Mouse (Mus musculus) kidney, adult 11 months (tissue): Measurements from ENCODE around the gene Exosc3.
"Not testable (repeated sequence)": the region's sequence is repeated elsewhere in the genome, so short reads cannot be mapped to it uniquely, and the experiment has no call there.

Source experiments
- DNase-seq: peaks from one replicate; pipeline ENCODE4 v3.0.0; 2022

Gene Exosc3

DNA sequence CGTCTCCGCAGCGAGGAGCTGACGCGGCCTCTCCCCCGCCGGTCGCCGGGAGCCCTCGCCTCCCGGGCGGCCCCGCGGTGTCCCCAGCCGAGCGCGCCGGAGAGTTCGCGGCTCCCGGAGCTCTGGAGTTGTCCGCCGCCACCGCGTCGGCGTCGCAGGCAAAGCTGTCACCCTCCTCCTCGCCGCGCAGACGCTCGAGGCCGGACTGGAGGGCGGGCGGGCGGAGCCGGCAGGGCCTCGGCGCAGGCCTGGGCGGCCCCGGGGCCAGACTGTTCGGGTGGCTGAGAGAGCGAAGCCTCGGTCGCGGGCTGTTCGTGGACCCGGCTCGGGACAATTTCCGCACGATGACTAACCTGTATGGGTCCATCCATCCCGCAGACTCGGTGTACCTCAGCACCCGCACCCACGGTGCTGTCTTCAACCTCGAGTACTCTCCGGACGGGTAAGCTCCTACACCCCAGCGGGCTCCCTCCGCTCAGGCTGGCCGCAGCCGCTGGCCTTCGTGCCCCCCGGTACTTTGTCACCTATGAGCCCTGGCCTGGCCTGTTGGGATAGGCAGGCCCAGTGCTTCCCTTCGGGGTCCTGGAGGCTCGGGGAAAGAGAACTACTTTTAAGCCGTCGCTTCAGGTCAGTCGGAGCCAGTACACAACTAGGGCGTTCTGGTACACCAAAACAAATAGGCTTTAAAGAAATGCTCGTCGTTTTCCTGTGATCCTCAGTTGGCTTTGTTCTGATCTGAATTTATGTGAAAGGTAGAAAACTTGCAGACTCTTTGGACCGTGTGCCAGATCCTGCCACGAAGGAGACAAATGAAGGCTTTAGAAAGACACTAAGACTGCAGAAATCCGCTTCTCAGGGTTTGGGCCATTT lies at the start of gene Exosc3:
Exosc3 (minus strand) TSS at position 447 of the 870 bp plus-strand sequence.
- DNase-seq: peak; percentile 34

DNA sequence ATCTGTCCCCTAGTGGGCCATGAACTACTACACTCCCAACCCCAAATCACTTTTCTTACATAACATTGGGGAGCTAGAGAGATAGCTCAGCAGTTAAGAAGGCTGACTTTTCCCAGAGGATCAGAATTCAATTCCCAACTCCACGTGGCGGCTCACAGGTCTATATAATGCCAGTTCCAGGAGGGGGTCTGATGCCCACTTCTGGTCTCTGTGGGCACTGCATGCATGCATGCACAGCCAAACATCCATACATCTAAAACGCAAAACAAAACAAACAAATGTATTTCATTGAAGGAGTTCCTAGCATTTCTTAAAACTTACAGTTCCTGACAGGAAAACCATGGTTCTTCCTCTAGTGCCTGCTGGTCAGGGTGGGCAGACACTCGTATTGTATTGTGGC lies 49.6 kb upstream of the Exosc3 start:
- DNase-seq: no peak

DNA sequence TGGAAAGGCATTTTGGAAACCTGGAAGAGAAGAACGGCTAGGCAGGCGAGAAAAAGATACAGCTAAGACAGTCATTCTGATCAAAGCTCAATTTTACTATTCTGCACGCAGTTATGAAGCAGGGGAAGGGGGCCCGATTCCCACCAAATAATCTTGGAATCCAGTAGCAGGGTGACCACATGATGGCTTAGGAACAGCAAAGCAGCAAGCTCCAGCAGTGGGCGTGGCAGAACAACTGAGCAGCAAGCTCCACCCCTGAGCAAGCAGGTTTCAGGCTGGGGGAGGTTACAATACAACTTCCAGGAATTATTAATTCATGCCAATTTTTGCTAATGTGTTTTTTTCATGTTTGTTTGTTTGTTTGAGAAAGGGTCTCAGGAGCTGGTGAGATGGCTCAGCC lies 44.8 kb upstream of the Exosc3 start:
- DNase-seq: not testable (repeated sequence)

DNA sequence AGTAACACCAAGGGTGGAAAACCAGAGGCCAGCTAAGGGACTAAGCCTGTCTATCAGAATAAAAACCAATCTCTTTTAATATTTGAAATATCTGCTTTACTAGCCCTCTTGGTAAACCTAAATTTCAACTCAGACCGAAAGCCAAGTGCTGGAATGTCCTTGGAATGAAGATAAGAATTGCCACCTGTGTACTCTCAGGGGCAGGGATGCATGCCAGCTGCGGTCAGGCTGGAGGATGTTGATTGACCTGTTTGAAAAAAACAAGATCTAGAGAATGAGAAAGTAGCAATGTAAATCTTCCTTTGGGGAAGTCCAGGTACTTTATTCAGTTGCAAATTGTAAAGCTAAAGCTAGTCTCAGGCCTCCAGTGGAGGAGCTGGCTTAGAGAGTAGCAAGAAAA lies 39.6 kb upstream of the Exosc3 start:
- DNase-seq: not testable (repeated sequence)

DNA sequence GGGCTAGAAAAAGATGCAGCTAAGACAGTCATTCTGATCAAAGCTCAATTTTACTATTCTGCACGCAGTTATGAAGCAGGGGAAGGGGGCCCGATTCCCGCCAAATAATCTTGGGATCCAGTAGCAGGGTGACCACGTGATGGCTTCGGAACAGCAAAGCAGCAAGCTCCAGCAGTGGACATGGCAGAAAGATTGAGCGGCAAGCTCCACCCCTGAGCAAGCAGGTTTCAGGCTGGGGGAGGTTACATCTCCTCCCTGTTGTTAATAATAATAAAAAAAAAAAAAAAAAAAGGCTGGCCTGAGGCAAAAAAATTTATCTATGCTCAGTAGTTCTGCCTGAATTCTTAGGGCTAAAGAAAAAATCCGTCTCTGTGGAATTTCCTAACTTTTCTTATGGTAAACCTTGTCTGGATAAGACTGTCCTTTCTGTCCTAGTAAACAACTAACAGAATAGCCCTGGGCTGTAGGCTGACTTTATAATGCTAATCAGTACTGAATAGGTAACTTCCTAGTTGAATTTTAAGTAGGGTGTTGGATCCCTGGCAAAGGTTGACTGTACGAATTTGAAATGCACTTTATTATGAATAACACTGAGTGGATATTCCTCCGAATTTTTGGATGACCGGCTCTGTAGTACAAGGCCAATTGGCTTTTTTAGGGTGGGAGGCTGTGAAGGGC lies 38.5 kb upstream of the Exosc3 start:
- DNase-seq: peak; percentile 51

DNA sequence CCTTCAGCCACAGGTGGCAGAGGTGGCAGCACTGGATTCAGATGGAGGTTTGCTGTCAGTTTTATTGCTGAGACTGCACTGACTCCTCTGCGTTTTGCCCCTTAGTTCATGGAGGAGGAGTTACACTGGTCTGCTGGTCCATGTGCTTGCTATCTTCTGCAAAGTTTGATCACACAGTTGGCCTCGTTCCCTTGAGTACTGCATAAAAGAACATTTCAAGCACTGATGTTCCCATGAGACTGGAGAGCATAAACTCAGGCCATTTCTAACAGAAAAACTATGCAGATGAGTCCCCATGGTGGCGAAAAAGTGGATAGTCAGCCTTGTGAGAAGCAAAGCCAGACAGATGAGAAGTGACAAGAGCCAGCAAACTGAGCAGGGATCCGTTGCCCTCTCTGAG lies 34.0 kb upstream of the Exosc3 start:
- no peak for DNase-seq

DNA sequence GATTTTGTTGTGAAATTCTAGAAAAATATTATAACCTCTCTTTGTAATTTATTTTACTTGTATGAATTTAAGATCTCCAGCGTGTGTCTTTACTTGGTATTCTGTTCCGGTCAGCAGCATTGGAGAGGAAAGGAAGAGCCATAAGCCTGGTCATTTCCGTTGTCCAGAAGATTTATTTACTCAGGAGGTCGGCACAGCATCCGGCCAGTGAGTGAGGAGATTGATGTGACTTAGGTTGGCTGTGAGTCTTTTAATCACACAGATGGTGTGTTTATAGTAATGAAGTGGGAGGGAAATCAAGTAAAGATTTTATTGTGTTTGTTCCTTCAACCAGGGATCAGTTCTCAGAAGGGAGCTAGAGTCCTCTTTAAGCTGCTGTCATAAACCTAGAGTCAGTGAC lies 32.3 kb upstream of the Exosc3 start:
- DNase-seq: no peak

DNA sequence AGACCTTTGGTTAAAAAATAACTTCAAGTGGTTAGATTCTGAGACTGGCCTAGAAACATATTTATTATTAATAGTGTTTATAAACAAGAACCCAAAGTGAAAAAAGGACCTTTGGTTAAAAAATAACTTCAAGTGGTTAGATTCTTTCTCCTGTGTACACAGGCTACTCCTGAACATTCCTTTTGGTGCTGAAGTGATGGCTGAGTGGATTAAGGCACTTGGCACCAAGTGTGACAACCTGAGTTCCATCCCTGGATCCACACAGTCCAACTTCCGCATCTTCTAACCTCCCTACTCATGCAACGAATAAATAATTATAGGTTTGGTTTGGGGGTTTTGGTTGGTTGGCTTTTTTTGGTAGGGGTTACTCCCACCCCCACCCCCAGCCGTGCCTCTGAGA lies 28.7 kb upstream of the Exosc3 start:
- no peak for DNase-seq

DNA sequence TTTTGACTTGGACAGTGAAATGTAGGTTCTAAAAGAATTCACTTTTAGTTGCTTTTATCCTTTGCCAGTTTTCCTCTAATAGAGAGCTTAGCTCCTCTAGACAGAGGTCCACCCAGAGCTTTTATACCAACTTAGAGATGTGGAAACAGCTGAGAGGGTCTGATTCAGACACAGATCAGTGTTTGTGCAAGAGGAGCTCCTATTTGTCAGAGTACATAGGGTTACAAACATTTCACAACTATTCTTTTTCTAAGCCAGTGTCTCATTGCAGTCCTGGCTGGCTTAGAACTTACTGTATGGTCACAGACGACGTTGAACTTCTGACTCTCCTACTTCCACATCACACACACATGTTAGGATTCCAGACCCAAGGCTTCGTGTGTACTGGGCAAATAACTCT lies 14.1 kb upstream of the Exosc3 start:
- DNase-seq: no peak

DNA sequence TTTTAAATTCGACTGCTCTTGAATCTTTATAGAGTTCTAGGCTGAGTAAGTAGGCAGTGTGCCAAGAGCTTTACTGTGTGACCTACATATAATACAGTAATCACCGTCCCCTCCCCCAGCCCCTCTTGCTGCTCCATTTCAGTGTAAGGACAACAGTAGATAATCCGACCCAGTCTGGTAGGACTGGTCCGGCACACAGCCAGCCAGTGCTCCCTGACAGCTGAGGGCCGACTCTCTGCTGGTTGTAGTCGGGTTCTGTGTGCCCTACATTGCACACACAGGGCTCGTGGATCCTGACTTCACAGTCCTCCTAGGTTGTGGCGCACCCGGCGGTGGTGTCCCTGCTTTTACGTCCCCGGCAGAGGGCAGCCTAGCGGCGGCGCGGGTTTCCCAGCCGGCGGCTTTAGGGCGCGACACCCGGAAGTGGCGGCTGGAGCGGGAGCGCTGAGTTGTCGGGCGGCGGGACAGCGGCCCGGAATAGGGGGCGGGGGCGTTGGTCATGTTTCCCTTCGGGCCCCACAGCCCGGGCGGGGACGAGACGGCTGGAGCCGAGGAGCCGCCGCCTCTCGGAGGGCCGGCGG lies 773 bp downstream of the Exosc3 start, which contains the start of gene Dcaf10:
Dcaf10 (plus strand) TSS at position 433 of the 581 bp plus-strand sequence.
- peak; percentile 87 for DNase-seq

DNA sequence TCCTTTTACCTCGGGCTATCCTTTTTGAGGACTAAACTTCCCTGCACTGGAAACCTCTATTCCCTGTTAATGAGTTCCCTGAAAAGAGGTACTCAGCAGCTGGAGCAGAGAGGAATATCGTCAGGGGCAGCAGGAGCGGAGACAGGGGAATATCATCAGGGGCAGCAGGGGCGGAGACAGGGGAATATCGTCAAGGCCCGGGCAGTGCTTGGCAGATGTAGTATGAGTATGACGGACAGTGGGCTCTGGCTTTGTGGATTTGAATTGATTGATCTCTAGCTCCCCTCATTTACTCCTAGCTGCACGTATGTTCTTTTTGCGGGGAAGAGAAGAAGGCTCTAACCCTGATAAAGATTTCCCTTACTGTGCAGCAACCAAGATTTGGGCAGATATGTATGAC lies 1.3 kb downstream of the Exosc3 start:
- no peak for DNase-seq

DNA sequence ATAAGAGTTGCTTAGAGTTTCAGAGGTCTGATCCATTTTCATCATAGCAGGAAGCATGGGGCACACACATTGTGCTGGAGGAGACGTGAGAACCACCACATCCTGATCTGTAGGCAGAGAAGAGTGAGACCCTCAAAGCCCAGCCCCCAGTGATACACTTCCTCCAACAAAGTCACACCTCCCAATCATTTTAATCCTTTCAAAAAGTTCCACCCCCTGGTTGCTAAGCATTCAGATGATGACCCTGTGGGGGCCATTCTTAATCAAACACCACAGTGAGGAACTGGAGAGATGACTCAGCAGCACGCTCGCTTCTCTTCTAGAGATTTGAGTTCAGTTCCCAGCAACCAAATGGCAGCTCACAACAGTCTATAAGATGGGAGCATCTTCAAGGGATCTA lies 10.1 kb downstream of the Exosc3 start:
- no peak for DNase-seq

DNA sequence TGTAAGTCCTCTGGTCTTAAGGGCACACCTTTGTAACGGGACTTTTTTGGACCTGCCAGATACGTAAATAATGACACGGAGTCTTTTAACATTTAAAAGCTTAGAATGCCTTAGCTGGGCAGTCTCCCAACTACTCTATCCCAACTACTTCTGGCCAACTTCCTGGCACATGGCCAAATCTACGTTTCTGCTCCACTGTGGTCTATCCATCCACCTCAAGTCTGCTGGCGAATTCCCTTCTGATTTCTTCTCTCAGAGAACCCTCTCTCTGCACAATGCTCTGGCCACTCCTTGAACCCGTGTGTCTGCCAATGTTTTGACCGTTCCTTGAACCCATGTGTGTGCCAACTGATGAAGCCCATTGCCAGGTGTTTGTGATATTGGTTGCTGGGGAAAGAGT lies 11.4 kb downstream of the Exosc3 start:
- no peak for DNase-seq

DNA sequence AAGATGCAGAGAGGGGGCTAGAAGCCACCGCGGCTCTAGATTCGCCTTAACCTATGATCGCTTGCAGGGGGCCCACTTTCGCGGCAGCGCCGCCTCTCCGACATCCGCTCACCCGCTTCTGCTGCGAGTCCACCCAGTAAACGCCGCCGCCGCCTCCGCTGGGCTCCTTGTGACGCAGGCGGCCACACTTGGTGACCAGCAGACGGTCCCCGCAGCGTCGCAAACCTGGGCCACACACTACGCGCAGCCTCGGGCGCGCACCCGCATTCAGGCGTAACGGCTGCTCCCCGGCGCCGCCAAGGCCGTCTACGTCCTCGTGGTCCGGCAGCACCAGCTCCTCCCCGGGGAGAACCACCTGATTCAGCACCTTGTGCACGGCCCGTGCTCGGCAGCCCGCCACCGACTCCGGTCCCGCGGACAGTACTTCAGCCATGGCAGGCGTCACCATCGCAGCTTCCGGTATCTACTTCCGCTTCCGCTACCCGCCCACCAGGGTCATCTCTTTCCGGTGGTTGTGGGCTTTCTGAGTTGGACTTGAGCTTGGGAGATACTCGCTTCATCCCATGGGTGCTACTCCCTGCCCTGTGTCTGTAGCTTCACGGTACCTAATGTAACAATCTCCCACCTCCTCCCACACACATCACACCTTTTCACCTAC lies 22.2 kb downstream of the Exosc3 start:
- DNase-seq: peak; percentile 88

DNA sequence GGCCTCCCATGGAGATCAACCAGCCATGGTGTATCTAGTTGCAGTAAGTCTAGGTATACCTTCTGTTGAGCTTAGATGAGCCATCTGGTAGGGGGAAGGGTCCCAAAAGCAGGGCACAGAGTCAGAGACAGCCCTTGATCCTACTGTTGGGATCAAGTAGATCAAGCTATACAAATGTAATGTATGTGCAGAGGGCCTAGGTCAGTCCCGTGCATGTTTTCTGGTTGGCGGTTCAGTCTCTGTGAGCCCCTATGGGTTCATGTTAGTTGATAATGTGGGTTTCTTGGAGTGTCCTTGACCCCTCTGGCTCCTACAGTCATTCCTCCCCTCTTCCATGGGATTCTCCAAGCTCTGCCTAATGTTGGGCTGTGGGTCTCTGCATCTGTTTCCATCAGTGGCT lies 31.5 kb downstream of the Exosc3 start:
- DNase-seq: no peak

DNA sequence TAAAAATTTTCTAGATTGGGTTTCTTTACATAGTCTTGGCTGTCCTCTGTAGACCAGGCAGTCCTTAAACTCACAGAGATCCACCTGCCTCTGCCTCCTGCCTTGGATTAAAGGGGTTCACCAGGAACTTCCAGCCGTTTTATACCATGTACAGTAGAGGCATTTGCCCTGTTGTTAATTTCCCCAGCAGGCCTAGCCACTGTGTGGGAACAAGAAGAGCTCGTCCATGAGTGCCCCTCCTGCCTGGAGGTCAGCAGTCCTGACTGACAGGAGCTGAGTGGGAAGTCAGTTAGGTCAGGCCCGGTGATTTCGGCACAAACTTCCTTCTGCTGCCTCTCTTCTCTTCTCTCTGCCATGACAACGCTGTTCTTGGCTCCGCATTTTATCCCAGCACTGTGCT lies 33.9 kb downstream of the Exosc3 start:
- DNase-seq: no peak

DNA sequence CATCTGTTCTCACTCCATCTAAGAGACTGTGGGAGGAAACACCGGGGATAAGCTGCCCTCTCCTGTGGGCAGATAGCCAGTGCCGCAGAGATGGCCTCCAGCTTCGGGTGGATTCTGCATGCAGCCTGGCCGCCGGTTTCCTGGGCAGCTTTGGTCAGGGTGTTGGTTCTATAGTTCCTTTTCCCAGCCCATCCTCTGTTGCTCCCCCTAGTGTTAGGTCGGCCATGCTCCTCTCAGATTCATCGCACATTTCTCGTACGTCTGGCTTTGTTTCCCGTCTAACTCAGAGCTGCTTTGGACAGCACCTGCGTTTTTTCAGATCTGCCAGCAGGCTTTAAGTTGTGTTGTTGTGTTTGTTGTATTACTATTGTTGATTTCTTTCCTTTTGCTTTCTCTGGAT lies 34.5 kb downstream of the Exosc3 start:
- DNase-seq: no peak

DNA sequence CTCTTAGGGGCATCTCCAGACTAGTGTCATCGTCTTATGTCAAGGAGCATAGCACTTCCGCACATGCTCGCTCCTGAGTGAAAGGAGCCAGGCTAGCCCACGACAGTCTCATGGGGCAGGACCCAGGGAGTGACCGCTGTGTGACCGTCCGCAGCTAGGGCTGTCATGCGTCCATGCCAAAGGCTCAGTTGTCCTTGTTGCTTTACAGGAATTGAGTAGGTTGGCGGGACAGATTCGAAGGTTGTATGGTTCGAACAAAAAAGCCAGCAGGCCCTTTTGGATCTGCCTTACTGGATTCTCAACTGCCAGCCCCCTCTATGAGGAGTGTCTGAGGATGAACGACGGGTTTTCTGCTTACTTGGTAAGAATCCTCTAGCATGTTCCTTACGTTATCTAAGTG lies 37.0 kb downstream of the Exosc3 start:
- no peak for DNase-seq

DNA sequence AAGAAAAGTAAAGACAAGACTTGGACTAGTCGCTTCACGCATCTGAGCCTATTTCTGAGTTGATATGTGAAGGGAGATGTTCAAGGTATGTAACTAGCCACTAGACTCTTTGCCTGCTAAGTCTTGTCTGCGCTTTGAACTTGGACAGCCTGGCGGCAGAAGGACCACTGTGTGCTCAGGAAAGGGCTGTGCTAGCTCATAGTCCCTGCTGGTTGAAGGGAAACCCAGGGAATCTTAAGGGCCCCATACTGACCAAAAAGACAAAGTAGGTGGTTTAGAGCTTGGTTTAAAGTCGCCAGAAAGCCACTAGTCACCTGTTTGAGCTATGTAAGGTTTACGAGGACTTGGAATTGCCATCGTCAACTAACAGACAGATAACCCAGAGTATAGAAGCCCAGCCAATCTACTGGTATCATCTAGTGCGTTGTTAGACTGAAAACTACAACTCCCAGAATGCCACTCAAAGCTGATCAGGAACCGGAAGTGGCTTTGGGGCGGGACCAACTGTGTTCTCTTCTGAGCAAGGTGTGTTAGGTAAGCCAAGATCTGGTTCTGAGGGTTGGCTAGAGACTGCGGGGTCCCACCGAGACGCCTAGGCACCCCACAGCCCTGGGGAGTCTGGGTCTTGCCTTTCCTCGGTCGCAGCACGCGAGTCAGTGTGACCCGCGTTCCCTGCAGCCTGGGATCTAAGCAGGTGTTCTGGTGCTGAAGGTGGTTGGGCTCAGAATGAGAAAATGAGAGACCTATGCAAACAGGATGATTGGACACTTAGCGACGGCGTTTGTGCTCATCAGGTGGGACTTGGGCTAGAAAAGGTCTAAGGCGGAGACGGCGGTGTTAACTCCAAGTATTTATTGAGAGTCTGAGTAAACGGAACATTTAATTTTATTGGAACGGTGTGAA lies 45.6 kb downstream of the Exosc3 start, which contains the start of gene Trmt10b:
Trmt10b (plus strand) TSS at position 466 of the 903 bp plus-strand sequence.
- peak; percentile 75 for DNase-seq

DNA sequence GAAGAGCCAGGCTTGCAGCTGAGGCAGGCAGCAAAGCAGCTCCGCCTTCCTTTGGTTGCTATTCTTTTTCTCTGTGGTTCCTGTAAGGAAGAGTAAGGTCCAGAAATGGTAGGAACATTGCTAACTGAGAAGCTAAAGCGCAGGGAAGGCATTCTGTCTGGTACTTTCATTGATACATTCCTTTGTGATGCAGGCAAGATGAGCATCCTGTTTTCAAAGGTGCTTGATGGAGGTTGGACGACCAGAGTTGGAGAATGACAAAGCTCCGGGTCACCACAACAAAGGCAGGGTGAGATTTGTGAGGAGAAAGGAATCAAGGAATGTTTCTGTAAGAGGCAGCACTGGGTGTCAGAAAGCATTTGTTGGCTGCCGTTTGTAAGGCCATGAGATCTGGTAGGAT lies 54.6 kb downstream of the Exosc3 start:
- no peak for DNase-seq

DNA sequence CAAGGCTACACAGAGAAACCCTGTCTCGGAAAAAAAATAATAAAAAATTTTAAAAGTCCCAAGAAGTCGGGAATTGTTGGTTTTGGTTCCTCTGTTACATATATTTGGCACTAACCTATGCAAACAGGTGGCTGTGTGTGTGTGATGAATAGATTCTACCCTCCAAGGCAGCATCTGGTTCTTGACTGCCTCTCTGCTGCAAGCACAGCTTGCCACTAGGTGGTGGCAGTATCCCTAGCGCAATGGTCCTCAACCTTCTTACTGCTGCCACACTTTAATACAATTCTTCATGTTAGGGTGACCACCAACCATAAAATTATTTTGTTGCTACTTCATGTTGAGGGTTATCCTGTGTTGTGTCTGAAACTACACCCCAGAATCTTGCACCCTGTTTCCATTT lies 56.2 kb downstream of the Exosc3 start:
- no peak for DNase-seq

DNA sequence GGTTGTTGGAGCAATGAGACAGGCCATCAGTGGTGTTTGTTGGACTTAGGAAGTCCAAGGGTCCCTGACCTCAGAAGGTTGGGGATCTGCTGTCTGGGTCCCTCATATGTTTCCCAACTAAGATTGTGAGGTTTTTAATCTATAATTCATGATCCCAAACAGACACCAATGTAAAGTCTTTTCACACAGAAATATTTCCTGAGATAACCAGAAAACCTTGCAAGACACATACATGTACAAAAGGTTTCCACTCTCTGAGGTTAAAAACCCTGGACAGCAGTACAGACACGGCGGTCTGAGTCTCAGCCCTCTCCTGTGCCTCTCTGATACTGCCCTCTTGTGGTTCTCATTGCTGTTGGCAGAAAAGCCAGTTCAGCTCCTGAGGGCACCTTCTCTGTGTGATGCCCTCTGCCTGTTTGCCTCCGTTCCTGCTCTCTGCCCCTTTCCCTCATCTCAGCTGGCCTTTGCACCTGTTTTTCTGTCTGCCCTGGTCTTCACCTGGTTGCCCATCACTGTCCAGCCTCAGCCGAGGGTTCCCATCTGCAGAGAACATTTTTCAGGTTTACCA lies 62.5 kb downstream of the Exosc3 start:
- DNase-seq: peak; percentile 52
